Mouse (Mus musculus): ENCODE results near the gene Tspan13. TPM values are rescaled to one million over a fixed set of nuclear protein-coding genes. Genes with fewer than 3 reads are reported as not detected.
A peak's percentile ranks its signal among the peaks of the same experiment; 100 is the strongest.

The Tspan13 gene
- polyA plus RNA-seq, 1 experiment from 2014 or later: 236 TPM

GRCm38 (mm10) chr12:36028968-36029645 is 13.2 kb downstream of the Tspan13 start:
- Histone ChIP-seq H3K27me3 (no peaks in the 10 kb centered on the region), H3K36me3 (replicated peaks) (peaks cover 4% of the 10 kb centered on the region), H3K27ac (no peak overlapping the region), H3K4me3 (replicated peaks) (no peak overlapping the region), H3K4me1 (peaks cover 4% of the 10 kb centered on the region; the same call in 1 of the 2 replicates), H3K9ac (no peak overlapping the region), H3K9me3 (no peaks in the 10 kb centered on the region; the same call in 1 of the 2 replicates), H3K4me2 (no peak overlapping the region)
- WGBS: 69% methylated on average over 5 of the region's 5 CpGs
- no peak for ATAC-seq (ENCODE audit: low FRiP score)

GRCm38 (mm10) chr12:36027171-36027570 is 15.1 kb downstream of the Tspan13 start:
- 94% methylated on average over 2 of the region's 2 CpGs for WGBS
- Histone ChIP-seq H3K4me3 (replicated peaks) (no peak overlapping the region), H3K4me2 (no peak overlapping the region), H3K27ac (no peak overlapping the region), H3K9me3 (no peaks in the 10 kb centered on the region), H3K4me1 (no peaks in the 10 kb centered on the region), H3K27me3 (no peaks in the 10 kb centered on the region), H3K36me3 (replicated peaks) (no peaks in the 10 kb centered on the region), H3K9ac (no peak overlapping the region)
- ATAC-seq (ENCODE audit: low FRiP score): no peak

- Histone ChIP-seq H3K27me3 (no peaks in the 10 kb centered on the region), H3K4me3 (replicated peaks) (no peak overlapping the region), H3K4me2 (no peak overlapping the region), H3K9me3 (no peaks in the 10 kb centered on the region), H3K9ac (no peak overlapping the region), H3K36me3 (replicated peaks) (peaks cover 2% of the 10 kb centered on the region; the same call in 1 of the 2 replicates), H3K27ac (no peak overlapping the region), H3K4me1 (no peaks in the 10 kb centered on the region)
- ATAC-seq (ENCODE audit: low FRiP score): no peak
- WGBS: 93% methylated on average over 4 of the region's 4 CpGs
These were observed 16.2 kb downstream of the Tspan13 start for GRCm38 (mm10) chr12:36026126-36026525.

- H3K36me3 ChIP-seq (replicated peaks): peaks cover 38% of the 10 kb centered on the region
- 90% methylated on average over 2 of the region's 2 CpGs for WGBS
- H3K27ac ChIP-seq: no peak overlapping the region
- H3K27me3 ChIP-seq: no peaks in the 10 kb centered on the region
- ATAC-seq (ENCODE audit: low FRiP score): no peak
- H3K4me2 ChIP-seq: no peak overlapping the region
- H3K4me3 ChIP-seq (replicated peaks): no peak overlapping the region
- no peaks in the 10 kb centered on the region for H3K9me3 ChIP-seq
- H3K9ac ChIP-seq: no peak overlapping the region
- H3K4me1 ChIP-seq: no peaks in the 10 kb centered on the region
These were observed 21.6 kb downstream of the Tspan13 start for GRCm38 (mm10) chr12:36020710-36021109.

DNA sequence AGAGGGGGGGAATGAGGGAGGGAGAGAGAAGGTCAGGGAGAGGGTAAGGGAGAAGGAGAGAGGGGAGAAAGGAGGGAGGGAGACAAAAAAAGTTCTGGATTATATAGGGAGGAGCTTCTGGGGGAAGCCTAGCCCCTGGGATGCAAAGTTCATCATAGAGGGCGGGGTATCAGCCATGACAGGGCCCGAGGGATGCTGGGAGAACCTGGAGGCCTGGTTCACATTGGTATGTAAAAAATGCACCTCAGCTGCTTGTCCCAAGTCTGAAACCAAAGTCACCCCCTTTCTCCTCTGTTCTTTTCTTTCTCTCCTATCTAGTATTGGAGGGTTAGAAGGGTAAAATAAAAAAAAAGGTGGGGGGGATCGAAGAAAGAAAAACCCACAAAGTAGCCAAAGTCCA is 22.2 kb downstream of the Tspan13 start:
- WGBS: 86% methylated on average over 3 of the region's 3 CpGs

DNA sequence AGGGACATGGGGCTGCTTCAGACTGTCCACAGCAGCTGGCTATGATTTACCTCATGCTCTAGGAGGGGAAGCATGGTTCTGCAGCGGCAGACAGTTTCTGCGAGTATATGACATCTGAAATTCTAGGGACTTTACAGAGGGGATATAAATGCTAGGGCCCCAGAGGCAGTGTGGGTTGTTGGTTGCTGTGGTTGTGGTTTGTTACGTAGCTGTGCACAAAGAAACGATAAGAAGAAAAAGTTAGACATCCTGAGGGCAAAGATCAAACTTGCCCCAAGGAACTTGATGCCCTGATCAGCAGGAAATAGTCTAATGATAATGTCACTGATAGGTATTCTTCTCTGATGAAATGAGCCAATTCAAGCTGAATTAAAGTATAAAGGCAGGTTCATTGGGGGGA is 22.7 kb downstream of the Tspan13 start:
- ATAC-seq (ENCODE audit: low FRiP score): no peak
- Histone ChIP-seq H3K9me3 (no peaks in the 10 kb centered on the region), H3K4me1 (no peaks in the 10 kb centered on the region), H3K36me3 (replicated peaks) (peaks cover 46% of the 10 kb centered on the region), H3K9ac (no peak overlapping the region), H3K4me3 (replicated peaks) (no peak overlapping the region), H3K27ac (no peak overlapping the region), H3K4me2 (no peak overlapping the region), H3K27me3 (no peaks in the 10 kb centered on the region)
- 94% methylated on average over 4 of the region's 4 CpGs for WGBS

More for the DNA sequence above, 22.2 kb downstream of the Tspan13 start:
- no peak overlapping the region for H3K4me2 ChIP-seq
- H3K4me1 ChIP-seq: no peaks in the 10 kb centered on the region
- H3K9me3 ChIP-seq: no peaks in the 10 kb centered on the region
- ATAC-seq (ENCODE audit: low FRiP score): no peak
- H3K4me3 ChIP-seq (replicated peaks): no peak overlapping the region
- H3K27me3 ChIP-seq: no peaks in the 10 kb centered on the region
- H3K27ac ChIP-seq: no peak overlapping the region
- H3K9ac ChIP-seq: no peak overlapping the region
- H3K36me3 ChIP-seq (replicated peaks): peaks cover 43% of the 10 kb centered on the region

DNA sequence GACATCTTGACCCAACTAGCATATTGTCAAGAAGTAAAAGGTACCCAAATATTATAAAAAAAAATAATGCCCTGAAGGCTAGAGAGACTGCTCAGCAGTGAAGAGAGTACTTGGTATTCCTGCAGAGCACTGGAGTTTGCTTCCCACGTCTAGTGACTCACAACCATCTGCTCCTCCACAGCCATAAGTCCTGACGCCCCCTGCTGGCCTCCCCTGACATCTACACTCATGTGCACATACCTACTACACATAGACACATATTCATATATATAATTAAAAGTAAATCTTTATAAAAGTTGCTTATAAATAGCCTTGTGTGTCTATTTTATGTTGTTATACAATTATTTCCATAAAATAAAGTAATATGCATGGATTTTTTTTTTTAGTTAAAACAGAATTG is 24.5 kb downstream of the Tspan13 start:
- H3K4me1 ChIP-seq: no peaks in the 10 kb centered on the region
- no peaks in the 10 kb centered on the region for H3K27me3 ChIP-seq
- H3K4me2 ChIP-seq: no peak overlapping the region
- H3K4me3 ChIP-seq (replicated peaks): no peak overlapping the region
- no peak overlapping the region for H3K27ac ChIP-seq
- peaks cover 46% of the 10 kb centered on the region for H3K36me3 ChIP-seq (replicated peaks)
- no peaks in the 10 kb centered on the region for H3K9me3 ChIP-seq
- no peak for ATAC-seq (ENCODE audit: low FRiP score)
- WGBS: 84% methylated on average over 2 of the region's 2 CpGs
- no peak overlapping the region for H3K9ac ChIP-seq

DNA sequence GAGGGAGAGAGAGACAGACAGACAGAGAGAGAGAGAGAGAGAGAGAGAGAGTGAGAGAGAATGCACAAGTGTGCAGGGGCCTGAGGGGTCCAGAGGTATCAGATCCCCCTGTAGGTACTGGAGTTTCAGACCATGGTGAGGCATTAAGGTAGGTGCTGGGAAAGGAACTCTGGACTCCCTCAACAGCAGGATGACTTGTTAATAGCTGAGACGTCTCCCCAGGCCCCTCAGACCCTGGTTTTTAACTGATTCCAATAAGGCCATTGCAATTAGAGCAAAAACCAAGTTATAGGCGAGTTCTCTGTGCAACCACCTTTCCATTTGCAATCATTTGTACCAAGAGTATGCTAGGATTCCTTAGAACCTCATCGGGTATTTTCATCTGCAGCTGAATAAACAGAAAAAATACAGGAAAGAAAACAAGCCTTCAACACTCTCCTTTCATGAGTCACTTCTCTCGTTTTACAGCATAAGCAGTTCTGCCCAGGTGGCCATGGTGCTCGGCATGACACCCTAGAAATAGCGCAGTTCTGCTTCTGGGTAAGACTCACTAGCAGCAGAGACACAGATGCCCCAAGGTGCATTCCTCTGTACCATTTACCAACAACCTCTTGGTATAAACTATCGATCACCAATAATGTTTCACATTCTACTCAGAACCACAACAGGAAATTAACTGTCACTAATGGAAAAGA is 28.9 kb downstream of the Tspan13 start:
- no peaks in the 10 kb centered on the region for H3K27me3 ChIP-seq
- no peak for ATAC-seq (ENCODE audit: low FRiP score)
- no peak overlapping the region for H3K27ac ChIP-seq
- H3K9me3 ChIP-seq: no peaks in the 10 kb centered on the region
- peaks cover 21% of the 10 kb centered on the region for H3K36me3 ChIP-seq (replicated peaks)
- 80% methylated on average over 7 of the region's 7 CpGs for WGBS
- no peaks in the 10 kb centered on the region for H3K4me1 ChIP-seq
- H3K4me3 ChIP-seq (replicated peaks): no peak overlapping the region
- H3K4me2 ChIP-seq: no peak overlapping the region
- no peak overlapping the region for H3K9ac ChIP-seq

- H3K9ac ChIP-seq: no peak overlapping the region
- no peak overlapping the region for H3K4me2 ChIP-seq
- no peaks in the 10 kb centered on the region for H3K27me3 ChIP-seq
- no peak overlapping the region for H3K4me3 ChIP-seq (replicated peaks)
- H3K27ac ChIP-seq: no peak overlapping the region
- WGBS: 83% methylated on average over 6 of the region's 6 CpGs
- no peaks in the 10 kb centered on the region for H3K4me1 ChIP-seq
- no peaks in the 10 kb centered on the region for H3K9me3 ChIP-seq
- H3K36me3 ChIP-seq (replicated peaks): no peaks in the 10 kb centered on the region
- no peak for ATAC-seq (ENCODE audit: low FRiP score)
These were observed 33.8 kb downstream of the Tspan13 start for GRCm38 (mm10) chr12:36008364-36009047.

DNA sequence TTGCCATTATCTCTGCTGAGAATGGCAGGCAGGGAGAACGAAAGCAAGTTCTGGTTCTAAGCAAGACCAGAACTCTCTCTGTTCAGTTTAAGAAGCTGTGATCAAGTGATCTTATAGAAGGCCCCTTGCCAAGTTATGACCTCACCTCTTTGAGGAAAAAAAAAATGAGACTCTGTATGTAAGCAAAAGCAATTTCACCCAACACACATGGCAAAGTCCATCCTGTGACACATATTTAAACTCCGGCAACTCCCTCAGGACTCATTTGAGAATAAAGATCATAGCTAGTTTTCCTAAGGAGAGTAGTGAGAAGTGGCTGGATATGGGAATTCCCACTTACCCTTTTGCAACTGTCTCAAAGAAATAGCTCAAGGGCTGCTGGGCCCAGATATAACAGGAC is 34.7 kb downstream of the Tspan13 start:
- Histone ChIP-seq H3K4me2 (no peak overlapping the region), H3K4me3 (replicated peaks) (no peak overlapping the region), H3K36me3 (replicated peaks) (no peaks in the 10 kb centered on the region), H3K9ac (no peak overlapping the region), H3K27me3 (no peaks in the 10 kb centered on the region), H3K27ac (no peak overlapping the region), H3K4me1 (no peaks in the 10 kb centered on the region), H3K9me3 (no peaks in the 10 kb centered on the region)
- ATAC-seq (ENCODE audit: low FRiP score): no peak
- 91% methylated on average over 2 of the region's 2 CpGs for WGBS

DNA sequence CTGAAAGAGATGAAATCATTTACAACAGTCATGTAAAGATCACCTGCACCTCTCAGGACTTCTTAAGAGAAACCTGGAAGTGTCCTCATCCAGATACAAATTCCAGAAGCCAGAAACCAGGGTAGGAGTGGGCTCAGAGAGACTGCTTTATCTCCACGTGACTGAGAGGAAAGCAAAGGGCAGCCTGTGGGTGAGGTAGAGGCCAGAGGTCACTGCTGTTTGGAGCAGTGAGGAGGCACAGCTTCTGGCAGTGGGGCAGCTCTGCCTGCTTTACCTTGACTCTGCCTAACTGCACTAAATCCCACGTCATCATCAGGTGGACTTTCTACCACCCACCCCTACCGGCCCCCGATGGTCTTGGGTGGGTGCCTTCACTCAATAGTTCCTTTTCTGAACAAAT is 37.6 kb downstream of the Tspan13 start:
- WGBS: 75% methylated on average over 4 of the region's 4 CpGs
- Histone ChIP-seq H3K9ac (no peak overlapping the region), H3K27ac (no peak overlapping the region), H3K27me3 (no peaks in the 10 kb centered on the region), H3K4me3 (replicated peaks) (no peak overlapping the region), H3K36me3 (replicated peaks) (no peaks in the 10 kb centered on the region), H3K4me2 (no peak overlapping the region), H3K9me3 (no peaks in the 10 kb centered on the region), H3K4me1 (peaks cover 7% of the 10 kb centered on the region)
- ATAC-seq (ENCODE audit: low FRiP score): no peak

GRCm38 (mm10) chr12:35995799-35996198 is 46.5 kb downstream of the Tspan13 start:
- 34% methylated on average over 5 of the region's 5 CpGs for WGBS
- peak; percentile 57 for ATAC-seq (ENCODE audit: low FRiP score)

More at GRCm38 (mm10) chr12:35995799-35996198, 46.5 kb downstream of the Tspan13 start:
- Histone ChIP-seq H3K27me3 (no peaks in the 10 kb centered on the region), H3K4me1 (peaks cover 10% of the 10 kb centered on the region; the same call in 1 of the 2 replicates), H3K27ac (no peak overlapping the region), H3K9ac (no peak overlapping the region), H3K36me3 (replicated peaks) (no peaks in the 10 kb centered on the region), H3K4me3 (replicated peaks) (no peak overlapping the region), H3K4me2 (no peak overlapping the region), H3K9me3 (no peaks in the 10 kb centered on the region)
